Mouse (Mus musculus): ENCODE results near the gene Plekha8.

The Plekha8 gene

DNA sequence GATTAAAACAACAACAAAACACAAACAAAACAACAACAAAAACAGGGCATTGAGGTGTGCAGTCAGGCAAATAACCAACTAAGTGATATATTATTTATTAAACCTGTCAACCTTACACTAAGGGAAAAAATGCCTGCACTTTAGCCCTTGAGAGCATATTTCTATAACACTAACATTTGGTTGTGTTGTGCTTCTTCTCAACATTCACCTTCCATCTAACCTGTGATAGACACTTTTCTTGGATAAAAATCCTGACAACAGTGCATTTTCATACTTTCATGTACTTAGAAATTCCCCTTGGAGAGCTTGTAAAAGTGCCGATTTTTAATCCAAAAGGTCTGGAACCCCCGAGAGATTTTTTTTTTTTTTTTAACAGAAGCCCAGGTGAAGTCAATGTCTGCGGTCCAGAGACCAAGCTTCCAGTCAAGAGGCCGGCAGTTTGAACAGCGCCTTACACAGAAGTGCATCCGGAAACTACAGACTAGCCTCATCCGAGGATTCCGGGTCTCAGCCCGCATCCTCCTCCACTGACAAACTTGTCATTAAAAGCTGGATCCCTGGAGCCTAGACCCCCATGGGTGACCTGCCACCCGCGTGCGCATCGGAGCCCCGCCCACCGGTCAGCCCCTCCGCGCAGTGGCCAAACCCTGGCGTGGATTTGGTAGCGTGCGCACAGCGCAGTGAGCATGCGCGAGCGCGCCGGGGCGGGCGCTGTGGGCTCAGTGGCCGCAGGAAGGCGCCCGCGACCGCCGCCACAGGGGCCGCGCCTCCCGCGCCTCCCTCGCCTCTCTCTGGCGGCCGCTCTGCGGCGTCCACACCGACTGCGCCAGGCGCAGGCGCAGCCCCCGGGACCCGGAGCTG, at the start of gene Plekha8:
Gene Plekha8, plus strand, starts transcription at position 643 of the 861 bp plus-strand sequence.
- peak; percentile 93 for DNase-seq

DNA sequence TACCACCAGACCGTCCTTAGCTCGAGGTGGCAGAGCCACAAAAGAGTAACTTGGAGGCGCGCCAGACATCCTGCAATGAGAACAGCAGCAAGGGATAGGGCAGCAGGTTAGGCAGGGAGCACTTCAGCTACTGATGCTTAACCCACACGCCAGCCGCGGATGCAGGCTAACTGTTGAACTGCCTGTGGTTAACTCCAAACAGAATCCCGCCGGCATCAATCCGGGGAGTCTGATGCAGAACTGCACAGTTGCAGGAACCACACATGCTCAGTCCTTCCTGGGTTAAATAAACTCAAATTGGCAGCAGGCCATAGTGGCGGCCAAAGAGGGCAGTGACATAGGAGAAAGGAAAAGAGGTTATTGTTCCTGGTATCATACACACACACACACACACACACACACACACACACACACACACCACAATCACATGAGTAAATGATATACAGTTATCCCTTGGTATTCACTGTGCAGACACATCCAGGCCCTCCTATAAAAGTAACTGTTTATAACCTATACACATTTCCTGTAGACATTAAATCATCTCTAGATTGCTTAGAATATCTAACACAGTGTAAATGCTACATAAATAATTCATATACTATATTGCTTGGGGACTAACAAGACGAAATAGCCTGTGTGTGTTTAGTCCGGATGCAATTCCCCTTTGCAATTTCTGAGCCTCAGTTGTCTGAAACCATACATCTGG, 46.4 kb upstream of the Plekha8 start:
- peak; percentile 66 for DNase-seq

DNA sequence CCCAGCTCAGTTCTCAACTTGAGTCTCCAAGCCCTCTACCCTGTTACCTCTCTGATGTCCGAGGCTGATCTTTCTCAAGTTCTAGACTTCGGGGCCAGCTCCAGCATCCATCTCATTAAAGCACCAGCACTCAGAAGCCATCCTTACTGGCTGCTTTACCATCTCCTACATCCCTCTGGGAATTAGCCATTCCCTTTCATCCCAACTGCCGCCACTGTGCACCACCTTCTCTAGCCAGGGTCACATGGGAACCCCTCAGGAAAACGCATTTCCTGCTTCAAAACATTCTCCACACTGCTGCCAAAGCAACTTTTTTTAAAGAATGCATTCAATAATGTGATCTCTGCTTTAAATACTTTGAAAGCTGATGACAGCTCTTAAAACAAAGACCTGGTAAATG, 45.6 kb upstream of the Plekha8 start:
- no peak for DNase-seq

DNA sequence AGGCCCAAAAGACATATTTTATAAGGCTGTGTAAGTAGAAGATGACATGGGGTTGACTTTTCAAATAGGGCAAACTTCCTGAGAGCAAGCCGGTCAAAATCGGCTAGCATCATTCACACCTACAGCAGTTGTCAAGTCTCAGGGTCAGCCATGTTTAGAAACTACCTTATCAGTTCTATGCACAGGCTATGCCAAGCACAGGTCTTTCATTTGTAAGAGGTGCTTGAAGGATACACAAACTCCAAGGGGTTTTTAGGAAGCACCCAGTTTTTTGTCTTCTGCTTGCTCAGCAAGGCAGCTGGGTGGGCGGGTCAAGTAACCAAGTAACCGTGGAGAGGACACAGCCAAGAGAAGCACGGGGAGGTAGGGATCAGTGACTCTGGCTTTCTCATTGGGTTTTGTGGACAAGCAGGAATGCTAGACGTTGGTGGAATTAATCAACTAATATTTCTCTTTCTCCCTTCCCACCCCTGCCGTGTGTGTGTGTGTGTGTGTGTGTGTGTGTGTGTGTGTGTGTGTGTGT, 44.0 kb upstream of the Plekha8 start:
- no peak for DNase-seq

DNA sequence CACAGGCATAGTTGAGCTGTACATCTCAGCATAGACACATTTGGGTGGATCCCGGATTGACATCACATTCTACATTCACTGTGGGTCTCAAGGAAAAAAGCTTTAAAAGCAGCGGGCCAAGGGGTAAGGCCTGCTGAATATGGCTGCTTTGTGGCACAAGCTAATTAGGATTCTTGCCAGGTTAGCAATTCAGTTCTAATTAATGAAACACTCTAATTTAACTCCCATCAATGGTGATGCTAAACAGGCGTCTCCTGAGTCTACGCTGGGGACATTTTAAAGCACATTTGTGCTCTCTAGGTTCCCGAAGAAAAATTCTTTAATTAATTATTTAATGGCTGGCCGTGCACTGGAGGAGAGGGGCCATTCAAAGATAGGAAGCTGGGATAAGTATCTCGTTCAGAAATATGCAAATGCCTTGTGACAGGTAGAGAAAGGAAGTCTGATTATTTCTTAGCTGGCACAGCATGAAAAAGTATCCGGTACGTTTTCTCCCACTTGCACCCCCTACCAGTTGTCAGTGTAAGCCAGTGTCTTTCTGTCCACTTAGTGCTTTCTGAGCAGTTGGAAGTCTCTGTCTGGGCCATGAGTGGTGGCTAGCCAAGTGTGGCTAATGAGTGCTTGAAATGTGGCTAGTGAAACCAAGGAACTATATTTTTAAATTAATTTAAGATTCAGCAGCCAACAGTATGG, 42.0 kb upstream of the Plekha8 start:
- no peak for DNase-seq

DNA sequence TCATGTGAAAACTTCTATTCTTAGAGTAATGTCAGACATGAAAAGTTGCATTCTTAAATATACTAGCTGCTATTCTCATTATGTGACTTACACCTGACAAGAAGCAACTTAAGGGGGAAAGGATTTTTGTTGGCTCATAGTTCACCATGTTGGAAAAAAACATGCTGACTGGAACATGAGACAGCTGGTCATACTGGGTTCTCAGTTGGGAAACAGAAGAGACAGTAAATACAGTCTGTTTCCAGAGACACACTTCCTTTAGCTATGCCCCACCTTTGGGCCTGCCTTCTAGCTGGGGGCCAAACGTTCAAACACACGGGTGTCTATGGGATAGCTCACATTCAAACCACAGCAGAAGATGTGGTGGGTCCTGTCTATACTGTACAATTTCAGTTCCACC, 41.3 kb upstream of the Plekha8 start:
- DNase-seq: peak; percentile 39

DNA sequence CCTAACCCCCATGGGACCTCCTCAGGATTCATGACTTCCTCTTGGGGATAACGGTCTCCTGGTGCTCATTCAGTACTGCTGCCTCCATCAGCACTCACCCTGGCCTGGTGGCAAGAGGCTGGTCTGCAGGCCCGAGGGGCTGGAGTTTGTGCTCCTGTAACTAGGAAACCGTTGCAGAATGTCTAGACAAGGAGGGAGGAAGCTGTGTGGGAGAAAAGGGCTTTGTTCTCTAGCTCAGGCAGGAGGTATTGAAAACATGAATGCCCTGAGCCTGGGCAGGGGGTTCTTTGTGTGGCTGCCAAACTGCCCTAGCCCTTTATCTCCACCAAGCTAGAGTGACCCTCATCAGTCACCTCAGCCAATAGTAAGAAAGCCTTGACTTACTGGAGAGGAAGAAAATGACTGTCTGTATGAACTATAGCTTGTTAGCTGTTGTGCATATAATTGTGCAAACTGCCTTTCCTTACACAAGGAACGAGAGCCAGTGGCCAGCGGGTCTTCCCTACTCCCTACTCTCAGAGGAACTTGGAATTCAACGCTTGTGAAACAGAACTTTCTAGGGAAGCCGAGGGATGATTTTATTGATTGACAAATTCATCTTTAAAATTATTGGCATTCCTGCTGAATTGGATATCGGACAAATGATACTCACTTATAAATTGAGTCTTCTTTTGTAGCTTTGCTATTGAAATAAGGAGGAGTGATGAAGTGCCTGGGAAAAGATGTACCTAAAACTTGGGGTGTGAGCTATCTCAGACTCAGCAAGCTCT, 40.4 kb upstream of the Plekha8 start:
- DNase-seq: no peak

GRCm38 (mm10) chr6:54555816-54556215, 39.1 kb upstream of the Plekha8 start:
- DNase-seq: peak; percentile 71

GRCm38 (mm10) chr6:54557671-54558070, 37.2 kb upstream of the Plekha8 start:
- no peak for DNase-seq

DNA sequence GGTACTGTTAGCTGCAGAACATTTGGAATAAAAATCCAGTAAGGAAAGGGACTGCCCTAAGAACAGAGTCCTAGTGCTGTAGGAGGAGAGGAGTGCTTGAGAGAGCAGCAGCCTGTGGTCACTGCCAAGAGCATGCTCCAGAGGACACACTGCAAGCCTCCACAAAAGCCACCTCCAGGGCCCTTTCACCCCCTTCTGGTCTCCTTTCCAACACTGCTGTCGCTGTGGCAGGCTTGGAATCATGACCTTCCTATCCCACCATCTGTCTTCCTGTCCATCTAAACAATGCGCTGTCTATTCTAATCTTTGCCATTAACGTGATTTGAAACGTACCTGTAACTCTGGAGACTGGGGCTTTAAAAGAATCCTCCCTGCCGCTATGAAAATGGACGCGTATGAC, 36.4 kb upstream of the Plekha8 start:
- no peak for DNase-seq

GRCm38 (mm10) chr6:54562018-54562809, 32.7 kb upstream of the Plekha8 start:
- no peak for DNase-seq

GRCm38 (mm10) chr6:54563561-54563960, 31.4 kb upstream of the Plekha8 start:
- DNase-seq: no peak

DNA sequence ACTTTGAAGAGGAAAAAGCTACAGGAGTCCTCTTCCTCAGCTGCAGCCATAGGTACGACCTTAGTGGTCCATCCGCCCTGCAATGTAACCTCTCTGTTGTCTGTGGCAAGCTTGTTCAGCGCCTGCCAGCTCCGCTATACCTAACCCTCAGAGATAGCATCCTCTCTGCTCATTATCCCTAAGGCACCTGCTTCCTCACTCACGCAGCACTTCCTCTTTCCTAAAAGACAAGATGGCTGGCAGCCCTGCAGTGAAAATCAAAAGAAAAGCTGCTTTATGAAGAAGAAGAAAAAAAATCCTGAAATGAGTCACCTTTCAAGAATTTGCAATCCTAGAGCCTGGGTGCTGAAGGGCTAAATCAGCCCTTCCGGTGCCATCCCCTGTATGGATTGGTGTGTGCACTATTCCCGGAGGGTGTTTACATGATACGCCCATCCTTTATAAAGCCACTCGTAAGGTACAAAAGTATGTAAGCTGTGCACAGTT, 30.4 kb upstream of the Plekha8 start:
- DNase-seq: no peak

DNA sequence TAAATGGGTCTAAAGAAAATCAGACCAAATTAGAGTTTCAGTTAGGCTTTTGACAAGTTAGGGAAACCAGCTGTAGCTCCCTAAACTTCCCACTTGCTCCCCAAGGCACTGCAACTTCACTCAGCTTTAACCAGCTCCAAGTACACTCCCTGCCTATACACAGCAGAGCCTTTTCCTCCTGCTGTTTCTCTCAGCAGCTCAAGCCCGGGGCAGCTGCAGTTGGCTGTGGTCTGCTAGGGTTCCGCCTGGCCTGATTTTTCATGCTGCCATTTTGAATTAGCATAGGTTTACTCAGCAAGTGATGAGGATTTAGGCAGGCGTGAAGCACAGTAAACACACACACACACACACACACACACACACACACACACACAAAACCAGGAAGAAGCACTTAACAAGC, 29.9 kb upstream of the Plekha8 start:
- no peak for DNase-seq

- DNase-seq: peak; percentile 63
Observed at GRCm38 (mm10) chr6:54565665-54566545, 29.0 kb upstream of the Plekha8 start, which contains the start of gene Scrn1. TSS of gene Scrn1 (minus strand) at chr6:54566489.

- no peak for DNase-seq
Observed at GRCm38 (mm10) chr6:54566546-54566919, 28.4 kb upstream of the Plekha8 start.

DNA sequence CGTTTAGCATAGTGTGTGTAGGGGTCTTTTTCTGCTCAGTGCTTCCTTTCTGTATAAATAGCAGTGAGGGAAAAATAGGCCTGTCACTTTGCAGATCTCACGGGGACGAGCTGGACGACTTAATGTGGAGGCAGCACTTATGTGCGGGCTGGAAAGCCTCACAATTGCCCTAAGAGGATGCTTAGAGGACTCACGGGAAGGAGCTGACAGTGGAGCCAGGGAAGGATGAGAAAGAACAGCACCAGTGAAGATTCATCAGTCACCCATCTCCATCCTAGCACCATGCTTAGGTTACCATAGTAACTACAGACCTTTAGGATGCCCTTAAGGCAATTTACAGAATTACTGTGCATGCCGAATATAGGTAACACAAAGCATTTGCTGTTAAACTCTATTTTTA, 25.1 kb upstream of the Plekha8 start:
- DNase-seq: no peak

- DNase-seq: no peak
Observed at GRCm38 (mm10) chr6:54573218-54573955, 21.5 kb upstream of the Plekha8 start.

DNA sequence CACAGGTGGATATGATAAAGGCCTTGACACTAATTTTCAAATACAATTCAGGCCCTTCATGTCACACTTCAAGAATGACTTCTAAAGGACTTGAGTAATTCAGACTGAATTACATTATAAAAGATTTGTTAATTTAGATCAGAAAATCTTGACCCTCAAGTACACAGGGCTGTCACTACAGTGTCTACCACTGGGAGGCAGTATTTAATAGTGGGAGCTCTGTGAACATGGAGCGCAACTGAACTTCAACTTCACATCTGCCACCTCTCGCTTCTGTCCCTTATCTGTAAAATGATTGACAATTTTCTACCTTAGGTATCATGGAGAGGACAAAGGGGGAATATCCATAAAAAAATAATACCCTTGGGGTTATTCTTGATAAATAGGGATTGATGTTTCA, 8.7 kb upstream of the Plekha8 start:
- DNase-seq: peak; percentile 84

- no peak for DNase-seq
Observed at GRCm38 (mm10) chr6:54586911-54587310, 8.0 kb upstream of the Plekha8 start.

Data from lung, postnatal 36 days (tissue).